Mouse (Mus musculus): Measurements from ENCODE around the gene Pex1.

DNA sequence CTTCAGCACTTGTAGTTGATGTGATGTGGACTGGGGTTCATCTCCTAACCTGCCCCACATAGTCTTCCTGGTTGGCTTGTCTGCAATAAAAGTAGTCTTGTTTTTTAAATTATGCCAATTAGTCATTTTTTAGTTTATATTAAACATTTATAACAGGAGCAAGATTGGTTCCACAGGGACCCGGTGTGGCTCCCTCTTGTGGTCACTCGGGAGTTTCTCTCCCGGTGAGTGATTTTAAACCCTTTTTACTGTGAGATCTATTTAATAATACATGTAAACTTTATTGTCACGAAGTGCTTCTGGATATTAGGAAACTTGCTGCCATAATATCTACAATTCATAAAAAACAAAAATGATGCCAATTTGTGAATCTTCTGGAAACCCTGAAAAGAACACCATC, 38.1 kb downstream of the Pex1 start:
- TF ChIP-seq CTCF (conservative IDR thresholded peaks at IDR 0.05; ENCODE audit: insufficient read depth, insufficient read length, low read depth, low read length) (peak; percentile 31; the same call in 1 of the 2 replicates), POLR2A (IDR thresholded peaks at IDR 0.05; ENCODE audit: low read depth, low read length) (no peak)

Measured in kidney, adult 2 months (tissue).